8 mouse cellular contexts compared by ENCODE assay signal in genomic region chr9:44483041-44483509, GRCm38 (mm10). TPM values are rescaled to one million over a fixed set of nuclear protein-coding genes. Genes with fewer than 3 reads are reported as not detected.
A peak's percentile ranks its signal among the peaks of the same experiment; 100 is the strongest.
DNase-seq lines count a peak whose midpoint lies in the region; ATAC-seq and TF ChIP-seq lines count a peak whose summit lies in the region.

No protein-coding gene starts in this region.

- H3K9me3 ChIP-seq in erythroblast, embryonic 14.5 days (ENCODE audit: control insufficient read depth, low read length), result no peaks in the 10 kb centered on the region
- H3K9me3 ChIP-seq in forebrain, embryonic 12.5 days, result no peaks in the 10 kb centered on the region
- H3K9me3 ChIP-seq in limb, embryonic 10.5 days (replicated peaks), result no peaks in the 10 kb centered on the region
- no peaks in the 10 kb centered on the region for H3K9me3 ChIP-seq in midbrain, postnatal 0 days (ENCODE audit: low read length)

- peak overlapping the region; percentile 97 for H3K27ac ChIP-seq in forebrain, embryonic 12.5 days
- peak overlapping the region; percentile 96 for H3K27ac ChIP-seq in limb, embryonic 10.5 days
- peak overlapping the region; percentile 95 for H3K27ac ChIP-seq in midbrain, postnatal 0 days (ENCODE audit: low read depth, low read length)

- no peak for ATAC-seq in erythroblast, adult 5-6 weeks (replicated peaks; ENCODE audit: low FRiP score, poor library complexity, severe bottlenecking)
- ATAC-seq in forebrain, embryonic 12.5 days (ENCODE audit: low FRiP score), result no peak
- no peak for ATAC-seq in midbrain, postnatal 0 days (ENCODE audit: low FRiP score)

- peak overlapping the region; percentile 99 for H3K9ac ChIP-seq in forebrain, embryonic 12.5 days
- peak overlapping the region; percentile 98 for H3K9ac ChIP-seq in midbrain, postnatal 0 days (replicated peaks; ENCODE audit: low read length, poor library complexity, severe bottlenecking)

- TF ChIP-seq CTCF in midbrain, postnatal 0 days (IDR thresholded peaks at IDR 0.05), result no peak

- peak; percentile 55 for DNase-seq in CD4-positive helper T cell, adult 2 months (ENCODE audit: low read depth, low spot score)
- DNase-seq in limb, embryonic 10.5 days (ENCODE audit: low spot score), result no peak
- DNase-seq in midbrain, postnatal 0 days (ENCODE audit: low spot score), result no peak
- DNase-seq in retina, postnatal 1 day, result no peak
- no peak for DNase-seq in right cerebral cortex, postnatal 36 days (ENCODE audit: low spot score in 2 of 2)

- no peaks in the 10 kb centered on the region for H3K36me3 ChIP-seq in erythroblast, embryonic 14.5 days (ENCODE audit: control insufficient read depth)
- H3K36me3 ChIP-seq in forebrain, embryonic 12.5 days (replicated peaks), result no peaks in the 10 kb centered on the region
- no peaks in the 10 kb centered on the region for H3K36me3 ChIP-seq in limb, embryonic 10.5 days
- no peaks in the 10 kb centered on the region for H3K36me3 ChIP-seq in midbrain, postnatal 0 days (ENCODE audit: insufficient read depth, low read length)

- H3K4me3 ChIP-seq in erythroblast, embryonic 14.5 days (replicated peaks), result peak overlapping the region; percentile 62
- peak overlapping the region; percentile 96 for H3K4me3 ChIP-seq in forebrain, embryonic 12.5 days (replicated peaks)
- peak overlapping the region; percentile 94 for H3K4me3 ChIP-seq in limb, embryonic 10.5 days
- H3K4me3 ChIP-seq in midbrain, postnatal 0 days (ENCODE audit: low read depth, low read length), result peak overlapping the region; percentile 98

- peaks cover 24% of the 10 kb centered on the region for H3K4me1 ChIP-seq in erythroblast, embryonic 14.5 days (ENCODE audit: control insufficient read depth)
- H3K4me1 ChIP-seq in forebrain, embryonic 12.5 days, result peaks cover 67% of the 10 kb centered on the region
- H3K4me1 ChIP-seq in limb, embryonic 10.5 days, result peaks cover 85% of the 10 kb centered on the region
- peaks cover 40% of the 10 kb centered on the region for H3K4me1 ChIP-seq in midbrain, postnatal 0 days (ENCODE audit: insufficient read depth, low read length)

- H3K27me3 ChIP-seq in erythroblast, embryonic 14.5 days (ENCODE audit: control insufficient read depth), result peaks cover 71% of the 10 kb centered on the region
- peaks cover 4% of the 10 kb centered on the region; the same call in 1 of the 2 replicates for H3K27me3 ChIP-seq in forebrain, embryonic 12.5 days
- no peaks in the 10 kb centered on the region for H3K27me3 ChIP-seq in limb, embryonic 10.5 days (ENCODE audit: low read depth, poor library complexity, severe bottlenecking)
- no peaks in the 10 kb centered on the region for H3K27me3 ChIP-seq in midbrain, postnatal 0 days (ENCODE audit: insufficient read depth, low read length)

- H3K4me2 ChIP-seq in forebrain, embryonic 12.5 days, result peak overlapping the region; percentile 93
- peak overlapping the region; percentile 99 for H3K4me2 ChIP-seq in midbrain, postnatal 0 days (ENCODE audit: low read depth, low read length, poor library complexity, severe bottlenecking)

- WGBS in forebrain, embryonic 12.5 days, result under 1% methylated on average over 39 of the region's 39 CpGs
- under 1% methylated on average over 39 of the region's 39 CpGs for WGBS in limb, embryonic 10.5 days
- WGBS in midbrain, postnatal 0 days, result 0% methylated on average over 30 of the region's 39 CpGs

RNA-seq across cellular contexts. Expression of gene Bcl9l, which starts 0.5 kb away (rescaled TPM):
- 0.06 and 0.09 TPM in 2 replicates for polyA plus RNA-seq in erythroblast, embryonic 14.5 days (2012)
- total RNA-seq in erythroblast, adult 5-6 weeks (2015; ENCODE audit: low replicate concordance), result 0.77 and 0.84 TPM in 2 replicates
- total RNA-seq in erythroblast, adult 5-6 weeks (2017; ENCODE audit: low replicate concordance), result 0.42 and 2.8 TPM in 2 replicates
- polyA plus RNA-seq in forebrain, embryonic 12.5 days (2016; fragmentation: Nextera tagmentation; extraction: Ambion mirVana), result 10.6 and 10.7 TPM in 2 replicates
- polyA plus RNA-seq in limb, embryonic 10.5 days (2016; fragmentation: Nextera tagmentation; extraction: Ambion mirVana), result 9.0 and 12.1 TPM in 2 replicates
- total RNA-seq in midbrain, postnatal 0 days (2014; rRNA removed), result 42.1 and 61.1 TPM in 2 replicates
- polyA plus RNA-seq in midbrain, postnatal 0 days (2015; fragmentation: Nextera tagmentation; extraction: Ambion mirVana), result 10.0 and 10.4 TPM in 2 replicates

RNA-seq across cellular contexts. Expression of gene Upk2, which starts 28.3 kb away (rescaled TPM):
- polyA plus RNA-seq in erythroblast, embryonic 14.5 days (2012), result not detected in 2 replicates
- not detected in 2 replicates for total RNA-seq in erythroblast, adult 5-6 weeks (2015; ENCODE audit: low replicate concordance)
- total RNA-seq in erythroblast, adult 5-6 weeks (2017; ENCODE audit: low replicate concordance), result not detected in 2 replicates
- 0.29 TPM in 1 of 2 replicates, not detected in the other for polyA plus RNA-seq in forebrain, embryonic 12.5 days (2016; fragmentation: Nextera tagmentation; extraction: Ambion mirVana)
- 0.36 TPM in 1 of 2 replicates, not detected in the other for polyA plus RNA-seq in limb, embryonic 10.5 days (2016; fragmentation: Nextera tagmentation; extraction: Ambion mirVana)
- total RNA-seq in midbrain, postnatal 0 days (2014; rRNA removed), result not detected in 2 replicates
- not detected in 2 replicates for polyA plus RNA-seq in midbrain, postnatal 0 days (2015; fragmentation: Nextera tagmentation; extraction: Ambion mirVana)

RNA-seq across cellular contexts. Expression of gene Foxr1, which starts 42.1 kb away (rescaled TPM):
- not detected in 2 replicates for polyA plus RNA-seq in erythroblast, embryonic 14.5 days (2012)
- not detected in 2 replicates for total RNA-seq in erythroblast, adult 5-6 weeks (2015; ENCODE audit: low replicate concordance)
- not detected in 2 replicates for total RNA-seq in erythroblast, adult 5-6 weeks (2017; ENCODE audit: low replicate concordance)
- polyA plus RNA-seq in forebrain, embryonic 12.5 days (2016; fragmentation: Nextera tagmentation; extraction: Ambion mirVana), result not detected in 2 replicates
- polyA plus RNA-seq in limb, embryonic 10.5 days (2016; fragmentation: Nextera tagmentation; extraction: Ambion mirVana), result not detected in 2 replicates
- total RNA-seq in midbrain, postnatal 0 days (2014; rRNA removed), result not detected in 2 replicates
- polyA plus RNA-seq in midbrain, postnatal 0 days (2015; fragmentation: Nextera tagmentation; extraction: Ambion mirVana), result not detected in 2 replicates
